Mouse (Mus musculus): ENCODE data around the gene Pla2g2d. TPM values are rescaled to one million over a fixed set of nuclear protein-coding genes. Genes with fewer than 3 reads are reported as not detected.

Pla2g2d gene
- total RNA-seq, 2 experiments from 2014 or later = not detected

DNA sequence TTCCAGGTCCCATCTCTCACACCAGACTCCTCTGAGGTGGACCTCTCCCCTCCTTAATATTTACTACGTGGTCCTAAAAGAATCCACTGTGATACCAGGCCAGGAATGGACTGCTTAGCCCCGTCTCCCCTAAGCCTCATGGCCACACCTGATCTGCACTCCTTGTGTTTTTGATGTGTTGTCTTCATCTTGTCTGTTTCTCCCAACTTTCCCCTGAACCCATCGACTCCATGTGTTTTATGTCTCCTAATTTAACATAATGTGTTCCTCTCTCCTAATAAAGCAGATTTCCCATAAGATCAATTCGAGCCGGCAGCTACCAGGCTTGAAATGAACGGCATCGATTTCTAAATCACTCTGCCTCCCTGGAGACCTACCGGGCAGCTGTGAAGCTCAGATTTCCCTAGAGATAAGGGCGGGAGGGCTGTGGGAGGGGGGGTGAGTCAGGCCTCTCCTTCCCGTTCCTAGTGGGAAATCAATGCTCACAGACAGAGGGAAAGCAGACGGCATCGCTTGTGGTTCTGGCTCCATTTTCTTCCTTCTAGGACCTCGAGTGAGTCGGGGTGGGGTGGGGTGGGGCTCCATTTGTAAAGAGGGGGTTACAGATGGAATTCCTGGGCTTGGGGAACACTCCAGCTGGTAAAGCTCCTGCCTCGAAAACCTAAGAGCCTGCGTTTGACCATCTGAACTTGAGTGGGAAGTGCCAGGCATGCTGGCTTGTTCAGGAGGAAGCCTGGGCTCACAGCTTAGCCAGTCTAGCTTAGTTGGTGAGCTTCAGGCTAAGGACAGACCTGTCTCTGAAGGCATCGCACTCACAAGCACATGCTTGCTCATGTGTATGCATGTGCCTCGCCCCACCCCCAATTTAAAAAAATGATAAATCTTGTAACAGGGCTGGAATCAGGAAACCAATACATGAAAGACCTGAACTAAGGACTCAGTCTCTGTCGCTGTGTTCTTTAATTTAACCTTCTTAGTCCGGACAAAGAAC, 2.2 kb downstream of the Pla2g2d start:
- no peak for ATAC-seq (replicated peaks; ENCODE audit: poor library complexity, severe bottlenecking)

DNA sequence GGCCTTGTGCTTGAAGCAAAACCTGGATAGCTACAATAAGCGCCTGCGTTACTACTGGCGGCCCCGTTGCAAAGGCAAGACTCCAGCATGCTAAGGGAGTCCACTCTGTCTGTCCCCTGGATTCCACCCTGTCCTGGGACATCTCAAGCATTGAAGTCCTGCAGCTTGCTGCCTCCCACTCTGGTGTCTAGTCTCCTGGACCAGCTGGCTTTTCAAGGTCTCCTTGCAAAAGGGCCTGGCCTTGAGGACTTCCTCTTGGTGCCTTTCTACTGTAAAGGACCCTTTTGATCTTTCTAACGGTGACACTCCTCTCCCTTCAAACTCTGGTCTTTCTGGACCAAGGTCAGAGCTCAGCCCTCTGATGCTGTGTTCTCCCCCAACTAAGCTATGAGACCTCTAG, 4.8 kb downstream of the Pla2g2d start:
- no peak for ATAC-seq (replicated peaks; ENCODE audit: poor library complexity, severe bottlenecking)

DNA sequence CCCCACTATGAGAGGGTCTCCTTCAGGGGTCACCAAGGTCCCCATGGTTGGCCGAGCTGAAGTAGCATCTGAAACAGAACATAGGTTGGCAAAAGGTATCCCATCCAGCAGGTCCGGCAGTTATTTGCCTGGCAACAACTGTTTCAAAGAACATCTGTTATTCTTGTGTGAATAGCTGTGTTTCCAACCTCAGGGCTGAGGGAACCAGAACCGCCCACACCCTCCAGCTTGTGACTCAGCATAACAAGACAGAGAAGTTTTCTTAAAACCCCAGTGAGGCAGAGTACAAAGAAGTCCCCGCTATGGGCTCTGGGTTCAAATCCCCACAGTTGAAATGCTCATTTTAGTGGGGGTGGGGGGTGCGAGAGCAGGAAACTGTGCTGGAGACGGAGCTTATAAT, 6.6 kb downstream of the Pla2g2d start:
- no peak for ATAC-seq (replicated peaks; ENCODE audit: poor library complexity, severe bottlenecking)

DNA sequence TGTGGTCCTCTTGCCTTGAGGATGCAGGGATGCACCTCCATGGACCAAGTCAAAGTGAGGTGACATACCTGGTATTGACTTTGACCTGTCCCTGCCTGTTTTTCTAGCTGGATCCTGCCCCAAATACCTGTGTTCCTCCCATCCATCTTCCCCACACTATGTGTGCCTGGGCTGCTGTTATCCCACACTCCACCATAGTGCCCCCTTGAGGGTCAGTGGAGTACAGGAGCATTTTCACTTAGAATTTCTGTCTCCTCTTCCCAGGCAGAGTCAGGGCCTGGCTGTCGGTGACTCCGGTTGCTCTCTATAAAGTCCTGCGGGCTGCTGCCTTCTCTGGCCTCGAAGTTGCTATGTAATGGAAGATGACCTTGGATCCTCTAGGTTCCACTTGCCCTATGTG, 10.2 kb downstream of the Pla2g2d start:
- ATAC-seq (replicated peaks; ENCODE audit: poor library complexity, severe bottlenecking) = no peak

DNA sequence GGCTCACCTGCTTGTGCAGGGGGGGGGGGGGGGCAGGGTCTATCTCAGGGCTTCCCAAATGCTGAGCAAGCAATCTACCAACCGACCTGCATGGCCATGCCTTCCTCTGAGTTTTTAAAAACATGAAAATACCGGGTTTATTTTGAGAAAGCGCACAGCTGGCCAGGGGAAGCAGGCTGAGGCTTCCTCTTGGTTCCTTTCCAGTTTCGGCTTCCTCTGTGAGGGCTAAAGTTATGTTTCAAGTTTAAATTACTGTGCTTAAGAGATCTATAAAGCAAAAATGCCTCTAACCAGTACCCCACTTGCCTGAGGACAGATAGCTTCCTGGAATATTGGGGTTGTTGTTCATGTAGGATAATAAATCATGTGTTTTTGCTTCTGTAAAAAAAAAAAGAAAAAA, 10.6 kb downstream of the Pla2g2d start:
- ATAC-seq (replicated peaks; ENCODE audit: poor library complexity, severe bottlenecking) = no peak

DNA sequence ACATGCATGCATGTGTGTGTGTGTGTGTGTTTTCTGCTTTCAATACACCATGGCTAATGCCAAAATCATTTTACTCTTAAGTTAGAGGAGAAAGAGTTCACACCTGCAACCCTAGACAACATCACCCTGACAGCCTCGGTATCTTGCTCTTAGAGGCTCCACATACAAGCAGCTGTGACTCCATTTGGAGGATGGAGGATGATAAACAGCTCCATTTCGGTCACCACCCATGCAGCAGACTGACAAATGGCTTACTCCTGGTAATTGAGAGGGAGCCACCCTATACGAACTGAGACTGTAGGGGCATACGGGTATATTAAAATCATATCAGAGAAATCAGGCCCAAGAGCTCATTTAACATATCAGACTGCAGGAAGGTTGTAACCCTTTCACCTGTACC, 12.8 kb downstream of the Pla2g2d start:
- ATAC-seq (replicated peaks; ENCODE audit: poor library complexity, severe bottlenecking) = no peak

DNA sequence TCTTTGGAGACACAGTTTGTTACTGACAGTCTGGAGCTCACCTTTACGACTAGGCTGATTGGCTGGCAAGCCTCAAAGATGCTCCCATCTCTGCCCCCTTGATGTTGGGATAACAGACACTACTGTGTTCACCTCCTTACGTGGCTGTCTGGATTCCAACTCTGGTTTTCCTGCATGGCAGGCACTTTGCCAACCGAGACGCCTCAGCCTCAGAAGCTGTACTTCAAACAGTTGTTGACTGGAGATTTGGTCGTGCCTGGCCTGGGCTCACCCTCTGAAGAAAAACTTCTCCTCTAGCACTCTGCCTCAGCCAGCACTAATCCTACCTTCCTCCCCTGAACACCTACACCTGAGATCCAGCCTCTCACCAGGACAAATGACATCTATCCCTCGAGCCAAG, 15.9 kb downstream of the Pla2g2d start:
- ATAC-seq (replicated peaks; ENCODE audit: poor library complexity, severe bottlenecking) = no peak

DNA sequence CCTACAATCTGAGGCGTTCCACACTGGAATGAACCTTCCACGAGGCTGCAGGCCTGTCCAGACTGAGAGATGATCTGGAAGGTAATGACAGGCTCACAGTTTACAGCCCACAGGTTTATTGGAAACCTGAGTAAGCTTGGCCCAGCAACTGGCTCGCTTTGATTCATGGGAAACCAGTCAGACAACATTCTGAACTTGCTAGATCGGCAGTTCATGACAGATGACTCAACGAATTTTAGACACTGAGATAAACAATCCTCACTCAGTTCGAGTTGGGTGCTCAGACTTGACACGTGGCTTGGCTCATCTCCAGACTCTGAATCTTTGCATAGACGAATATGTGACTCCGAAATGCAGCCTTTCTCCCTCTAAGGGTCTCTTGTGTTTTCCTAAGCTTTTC, 17.1 kb downstream of the Pla2g2d start:
- no peak for ATAC-seq (replicated peaks; ENCODE audit: poor library complexity, severe bottlenecking)

DNA sequence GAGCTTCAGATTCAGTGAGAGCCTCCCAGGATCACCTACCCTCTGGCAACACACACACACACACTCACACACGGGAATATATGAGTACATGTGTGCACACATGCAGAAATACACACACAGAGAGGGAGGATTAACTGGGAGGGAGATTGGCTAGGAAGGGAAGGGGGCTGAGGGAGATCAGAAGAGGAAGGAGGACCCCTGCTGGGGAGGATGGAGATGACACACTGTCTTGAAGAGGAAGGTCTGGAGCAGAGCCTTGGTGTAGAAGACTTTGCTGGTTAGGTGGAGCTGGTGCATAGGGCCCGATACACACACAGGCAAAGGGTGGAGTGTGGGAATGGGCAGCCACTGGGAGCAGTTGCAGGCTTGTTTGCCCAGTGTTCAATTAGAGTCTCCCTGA, 17.7 kb downstream of the Pla2g2d start:
- ATAC-seq (replicated peaks; ENCODE audit: poor library complexity, severe bottlenecking) = no peak

DNA sequence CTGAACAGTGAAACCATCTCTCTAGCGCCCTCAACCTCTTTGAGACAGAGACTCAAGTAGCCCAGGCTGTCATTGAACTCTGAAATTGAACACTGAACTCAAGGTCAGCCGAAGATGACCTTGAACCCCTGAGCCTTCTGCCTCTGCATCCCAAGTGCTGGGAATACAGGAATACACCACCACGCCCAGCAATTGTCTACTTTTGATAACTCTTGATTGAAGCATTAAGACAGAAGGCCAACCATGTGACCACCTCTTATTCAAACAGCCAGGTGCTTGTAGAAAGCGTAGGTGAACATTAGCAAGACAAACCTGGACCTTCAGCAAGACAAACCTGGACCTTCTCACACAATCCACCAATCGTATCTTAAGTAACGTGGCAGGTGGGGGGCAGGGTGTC, 18.8 kb downstream of the Pla2g2d start:
- no peak for ATAC-seq (replicated peaks; ENCODE audit: poor library complexity, severe bottlenecking)

DNA sequence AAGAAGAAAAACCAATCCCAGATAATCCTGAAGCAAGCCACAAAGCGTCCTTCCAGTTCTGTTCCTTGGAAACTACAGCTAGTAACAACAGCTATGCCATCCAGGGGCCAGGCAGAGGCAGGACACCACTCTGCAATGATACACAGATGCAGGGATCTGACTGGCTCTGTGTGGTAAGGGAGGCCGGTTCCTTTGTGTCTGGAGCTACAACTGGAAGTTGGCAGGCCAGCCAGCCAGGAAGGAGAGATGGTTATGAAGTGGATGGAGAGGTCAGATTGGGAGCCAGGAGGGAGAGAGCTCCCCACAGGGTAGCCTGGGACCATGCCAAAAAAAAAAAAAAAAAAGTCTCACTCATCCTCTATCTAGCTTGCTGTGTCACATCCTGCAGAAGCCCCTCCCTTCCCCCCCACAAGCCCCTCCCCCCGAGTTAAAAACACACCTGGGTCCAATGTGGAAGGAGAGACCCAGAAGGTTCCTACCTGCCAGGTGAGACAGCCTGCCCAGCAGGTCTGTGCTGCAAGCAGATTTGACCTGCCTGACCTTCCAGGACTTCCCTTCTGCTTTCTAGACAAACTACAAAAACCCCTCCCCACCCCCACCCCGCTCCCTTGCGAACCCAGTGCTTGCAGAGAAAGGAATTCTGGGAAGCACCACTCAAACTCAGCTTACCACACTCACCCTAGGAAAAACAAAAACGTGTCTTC, 21.1 kb downstream of the Pla2g2d start:
- no peak for ATAC-seq (replicated peaks; ENCODE audit: poor library complexity, severe bottlenecking)

DNA sequence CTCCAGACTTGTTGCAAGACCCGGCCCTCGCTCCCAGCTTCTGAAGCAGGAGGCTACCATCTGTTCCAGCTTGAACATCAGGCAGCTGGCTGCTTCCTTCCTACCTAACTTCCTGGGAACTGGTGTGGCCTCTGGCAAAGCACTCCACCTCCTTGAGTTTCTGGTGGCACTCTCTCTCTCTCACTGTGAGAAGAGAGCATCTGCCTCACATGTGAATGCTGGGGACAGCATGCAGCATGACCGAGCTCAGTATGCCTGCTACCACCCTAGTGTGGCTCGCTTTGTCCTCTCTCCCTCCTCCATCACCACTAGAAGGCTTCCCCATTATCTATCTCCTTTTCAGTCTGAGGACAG, 21.7 kb downstream of the Pla2g2d start:
- ATAC-seq (replicated peaks; ENCODE audit: poor library complexity, severe bottlenecking) = no peak

DNA sequence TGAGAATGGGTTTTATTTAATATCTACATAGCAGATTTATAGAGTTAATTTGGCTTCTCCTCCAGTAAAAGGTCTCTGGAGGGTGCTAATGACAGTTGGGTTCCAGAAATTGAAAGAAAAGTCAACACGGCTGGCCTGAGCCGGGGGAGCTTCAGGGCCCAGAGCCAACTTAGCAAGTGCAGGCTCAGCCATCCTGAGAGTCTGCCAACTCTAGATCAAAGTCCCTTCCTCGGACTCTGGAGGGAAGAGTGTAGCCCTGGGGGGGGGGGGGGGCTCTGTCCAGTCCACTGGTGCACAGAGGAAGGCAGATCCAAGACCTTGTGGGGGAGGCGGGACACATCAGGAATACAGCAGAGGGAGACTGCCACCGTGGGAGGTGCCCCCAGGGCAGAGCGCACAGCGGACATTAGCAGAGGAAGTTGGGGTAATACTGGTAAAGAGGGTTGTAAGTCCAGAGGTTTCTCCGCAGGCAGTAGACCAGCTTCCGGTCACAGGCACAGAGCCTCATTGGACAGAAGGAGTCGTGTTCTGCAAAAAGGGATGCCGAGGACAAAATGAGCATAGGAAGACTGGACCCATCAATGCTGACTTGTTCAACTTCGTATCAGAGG, 24.7 kb downstream of the Pla2g2d start:
- ATAC-seq (replicated peaks; ENCODE audit: poor library complexity, severe bottlenecking) = no peak

DNA sequence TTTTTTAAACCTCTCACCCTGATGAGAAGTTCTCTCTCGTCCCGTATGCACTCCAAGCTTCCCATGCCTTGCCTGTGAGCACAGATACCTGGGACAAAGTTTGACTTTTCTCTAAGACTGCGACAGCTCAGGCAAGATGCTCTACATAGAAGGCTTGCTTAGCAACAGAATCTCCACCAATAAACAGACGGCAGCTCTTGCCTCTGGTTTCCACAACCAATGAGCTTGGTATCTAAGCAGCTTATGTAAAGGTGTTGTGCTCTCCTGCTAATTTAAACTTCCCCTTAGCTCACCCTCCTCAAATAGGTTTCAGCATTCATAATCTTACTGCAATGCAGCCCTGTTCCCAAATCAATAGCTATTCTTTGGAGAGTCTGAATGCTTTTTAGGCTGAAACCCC, 26.1 kb downstream of the Pla2g2d start:
- no peak for ATAC-seq (replicated peaks; ENCODE audit: poor library complexity, severe bottlenecking)

DNA sequence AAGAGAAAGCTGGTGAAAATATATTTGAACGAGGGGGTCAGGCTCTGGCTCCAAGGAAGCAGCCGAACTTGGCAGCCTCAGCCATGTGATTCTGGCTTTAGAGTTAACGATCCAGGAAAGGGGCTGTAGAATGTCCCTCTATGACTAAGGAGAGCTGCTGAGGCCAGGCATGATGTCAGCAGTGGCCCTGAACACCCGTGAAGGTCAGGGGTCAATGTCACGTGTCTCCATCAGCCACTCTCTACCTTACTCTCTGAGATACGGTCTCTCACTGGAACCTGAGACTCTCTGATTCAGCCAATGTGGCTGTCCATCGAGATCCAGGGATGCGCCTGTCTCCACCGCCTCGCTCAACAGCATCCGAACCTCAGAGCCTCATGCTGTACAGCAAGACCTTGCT, 27.4 kb downstream of the Pla2g2d start:
- no peak for ATAC-seq (replicated peaks; ENCODE audit: poor library complexity, severe bottlenecking)

DNA sequence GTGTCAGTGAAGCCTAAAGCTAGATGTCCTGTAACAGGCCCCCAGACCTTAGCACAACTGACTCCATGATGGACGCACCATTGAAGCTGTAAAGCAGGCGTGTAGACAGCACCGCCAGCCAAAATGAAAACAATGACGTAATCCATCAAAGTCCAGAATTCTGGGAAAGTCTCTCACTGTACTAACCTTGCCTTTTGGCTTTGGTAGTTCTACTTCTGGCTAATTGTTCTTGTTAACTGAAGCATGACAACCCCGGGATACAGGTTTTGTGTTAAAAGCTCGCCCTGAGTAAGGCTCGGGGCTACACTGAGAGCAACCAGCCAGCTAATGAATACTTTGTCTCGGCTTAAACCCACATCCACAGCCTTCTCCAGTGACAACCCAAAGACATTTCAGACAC, 29.7 kb downstream of the Pla2g2d start:
- no peak for ATAC-seq (replicated peaks; ENCODE audit: poor library complexity, severe bottlenecking)

DNA sequence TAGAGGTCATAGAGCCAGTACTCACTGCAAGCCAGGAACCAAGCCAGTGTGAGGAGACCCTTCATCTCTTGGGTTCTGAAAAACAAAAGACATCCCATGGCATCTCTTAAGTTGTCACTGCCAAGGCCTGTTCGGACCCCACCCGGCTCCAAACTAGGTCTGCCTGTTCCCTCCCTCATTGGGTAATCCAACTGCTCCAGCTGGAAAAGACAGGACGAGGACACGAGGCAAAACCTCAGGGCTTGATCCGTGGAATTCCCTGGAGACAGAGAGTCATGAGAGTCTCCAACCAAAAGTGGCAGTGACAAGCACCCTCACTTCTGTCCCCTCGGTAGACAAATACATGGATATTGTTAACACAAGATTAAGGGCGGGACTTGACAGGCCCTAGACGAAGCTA, 30.6 kb downstream of the Pla2g2d start:
- ATAC-seq (replicated peaks; ENCODE audit: poor library complexity, severe bottlenecking) = no peak

DNA sequence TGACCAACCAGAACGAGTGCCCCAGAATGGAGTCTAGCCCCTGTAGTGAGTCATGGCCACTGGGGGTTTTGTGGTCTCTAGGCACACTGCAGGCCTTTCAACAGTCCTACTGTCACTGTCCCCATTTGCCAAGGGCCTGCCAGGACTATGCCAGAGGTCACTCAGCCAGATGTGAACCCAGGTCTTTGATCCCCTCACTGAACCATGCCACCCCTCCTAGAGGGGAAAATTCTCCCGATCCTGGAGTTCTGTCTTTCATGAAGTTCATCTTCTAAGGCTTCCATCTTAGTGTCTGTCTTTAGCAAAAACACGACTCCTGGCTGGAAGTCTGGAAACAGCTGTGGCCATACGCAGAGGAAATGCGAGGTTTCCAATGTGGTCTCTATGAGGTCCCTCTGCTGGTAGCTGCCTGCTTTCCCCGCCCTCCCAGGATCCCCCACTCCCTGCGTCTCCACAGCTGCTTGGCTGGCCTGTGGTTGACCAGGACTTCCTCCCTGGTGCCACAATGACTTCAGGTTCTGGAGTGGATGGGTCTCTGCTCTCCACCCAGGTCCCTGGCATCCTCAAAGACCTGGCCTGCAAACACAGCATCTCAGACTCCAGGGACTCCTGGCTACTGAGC, 31.5 kb downstream of the Pla2g2d start:
- no peak for ATAC-seq (replicated peaks; ENCODE audit: poor library complexity, severe bottlenecking)

DNA sequence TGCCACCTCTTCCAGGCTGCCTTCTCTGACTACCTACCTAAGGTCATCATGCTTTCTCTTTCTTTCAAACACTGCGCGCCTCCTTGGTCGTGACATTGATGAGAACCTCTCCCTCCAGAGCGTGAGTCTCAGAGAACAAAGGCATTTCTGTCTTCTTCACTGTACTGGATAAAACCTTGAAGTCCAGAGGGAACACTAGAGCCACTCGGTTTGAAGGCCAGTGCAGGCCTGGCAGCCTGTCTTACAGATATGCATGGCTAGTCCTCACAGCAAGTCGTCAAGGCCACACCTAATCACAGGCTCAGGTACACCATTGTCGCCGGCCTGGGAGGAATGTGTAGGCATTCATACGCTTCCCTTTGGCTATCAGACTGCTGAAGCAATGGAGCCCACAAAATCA, 40.6 kb downstream of the Pla2g2d start:
- no peak for ATAC-seq (replicated peaks; ENCODE audit: poor library complexity, severe bottlenecking)

DNA sequence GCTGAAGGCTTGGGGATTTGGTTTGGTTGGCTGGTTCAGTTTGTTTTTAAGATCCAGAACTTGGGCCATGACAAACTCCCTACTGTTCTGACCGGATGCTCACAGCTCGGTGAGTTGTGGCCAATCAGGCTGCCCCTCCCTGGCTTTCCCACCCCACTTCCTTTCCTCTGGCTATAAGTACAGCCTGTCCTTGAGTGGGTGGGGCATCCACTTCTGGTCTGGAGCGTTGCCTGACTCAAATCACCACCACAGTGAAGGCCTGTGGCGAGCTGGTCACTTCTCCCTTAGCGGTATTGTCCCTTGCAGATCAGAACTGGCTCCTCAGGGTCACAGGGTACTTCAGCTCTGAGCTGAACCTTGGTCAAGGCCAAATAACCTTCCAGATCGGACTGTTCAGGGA, 42.2 kb downstream of the Pla2g2d start:
- ATAC-seq (replicated peaks; ENCODE audit: poor library complexity, severe bottlenecking) = no peak

DNA sequence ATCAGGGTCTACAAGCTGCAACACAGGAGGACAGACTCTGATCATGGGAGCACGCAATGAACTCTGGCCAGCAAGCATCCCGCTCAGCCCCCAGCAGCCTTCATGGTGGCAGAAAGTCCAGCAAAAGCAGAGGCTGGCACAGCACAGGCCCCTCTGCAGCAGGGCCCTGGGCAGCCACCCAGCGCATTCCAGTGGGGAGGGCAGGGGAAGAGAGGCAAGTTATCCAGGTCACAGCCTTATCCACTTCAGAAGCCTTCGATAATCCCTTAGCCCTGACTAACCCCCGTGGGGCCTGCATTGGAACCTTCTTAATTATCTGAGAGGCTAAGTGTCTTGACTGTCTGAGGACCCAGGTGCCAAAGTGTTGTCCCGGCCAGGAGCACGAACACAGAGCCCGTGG, 43.6 kb downstream of the Pla2g2d start:
- no peak for ATAC-seq (replicated peaks; ENCODE audit: poor library complexity, severe bottlenecking)

Data from granulocyte monocyte progenitor cell, adult 5-6 weeks (primary cell).